Mouse (Mus musculus): ENCODE results near the gene Akap7. TPM values are rescaled to one million over a fixed set of nuclear protein-coding genes. Genes with fewer than 3 reads are reported as not detected.

Akap7 gene
- polyA plus RNA-seq, 1 experiment: 10.6 TPM

- 81% methylated on average over 6 of the region's 6 CpGs for WGBS
- TF ChIP-seq CTCF (IDR thresholded peaks at IDR 0.05; ENCODE audit: extremely low read depth, insufficient read length, insufficient replicate concordance, low read depth, low read length) (no peak), POLR2A (IDR thresholded peaks at IDR 0.05; ENCODE audit: low read depth, low read length) (no peak)
- no peaks in the 10 kb centered on the region for H3K27me3 ChIP-seq (ENCODE audit: control insufficient read depth, insufficient read depth, low read length)
- no peak overlapping the region for H3K4me3 ChIP-seq (ENCODE audit: low read depth, low read length)
- no peaks in the 10 kb centered on the region for H3K36me3 ChIP-seq (ENCODE audit: control insufficient read depth, insufficient read depth, low read length)
- no peaks in the 10 kb centered on the region for H3K4me1 ChIP-seq (ENCODE audit: control insufficient read depth, insufficient read depth, insufficient read length, low read length)
- no peak overlapping the region for H3K27ac ChIP-seq (ENCODE audit: insufficient read depth, low read depth, low read length)
Observed at GRCm38 (mm10) chr10:25258171-25258570, 49.5 kb downstream of the Akap7 start.

GRCm38 (mm10) chr10:25257466-25257865 lies 50.2 kb downstream of the Akap7 start:
- Histone ChIP-seq H3K27me3 (ENCODE audit: control insufficient read depth, insufficient read depth, low read length) (no peaks in the 10 kb centered on the region), H3K4me1 (ENCODE audit: control insufficient read depth, insufficient read depth, insufficient read length, low read length) (no peaks in the 10 kb centered on the region), H3K4me3 (ENCODE audit: low read depth, low read length) (no peak overlapping the region), H3K36me3 (ENCODE audit: control insufficient read depth, insufficient read depth, low read length) (no peaks in the 10 kb centered on the region), H3K27ac (ENCODE audit: insufficient read depth, low read depth, low read length) (no peak overlapping the region)
- WGBS: 71% methylated on average over 5 of the region's 5 CpGs
- TF ChIP-seq CTCF (IDR thresholded peaks at IDR 0.05; ENCODE audit: extremely low read depth, insufficient read length, insufficient replicate concordance, low read depth, low read length): no peak
- TF ChIP-seq POLR2A (IDR thresholded peaks at IDR 0.05; ENCODE audit: low read depth, low read length): no peak

GRCm38 (mm10) chr10:25253474-25253873 lies 54.2 kb downstream of the Akap7 start:
- H3K4me3 ChIP-seq (ENCODE audit: low read depth, low read length): no peak overlapping the region
- no peaks in the 10 kb centered on the region for H3K4me1 ChIP-seq (ENCODE audit: control insufficient read depth, insufficient read depth, insufficient read length, low read length)
- no peak overlapping the region for H3K27ac ChIP-seq (ENCODE audit: insufficient read depth, low read depth, low read length)
- no peaks in the 10 kb centered on the region for H3K27me3 ChIP-seq (ENCODE audit: control insufficient read depth, insufficient read depth, low read length)
- no peak for TF ChIP-seq CTCF (IDR thresholded peaks at IDR 0.05; ENCODE audit: extremely low read depth, insufficient read length, insufficient replicate concordance, low read depth, low read length)
- TF ChIP-seq POLR2A (IDR thresholded peaks at IDR 0.05; ENCODE audit: low read depth, low read length): no peak
- 71% methylated on average over 2 of the region's 2 CpGs for WGBS
- H3K36me3 ChIP-seq (ENCODE audit: control insufficient read depth, insufficient read depth, low read length): no peaks in the 10 kb centered on the region

GRCm38 (mm10) chr10:25253006-25253405 lies 54.7 kb downstream of the Akap7 start:
- TF ChIP-seq POLR2A (IDR thresholded peaks at IDR 0.05; ENCODE audit: low read depth, low read length) (no peak), CTCF (IDR thresholded peaks at IDR 0.05; ENCODE audit: extremely low read depth, insufficient read length, insufficient replicate concordance, low read depth, low read length) (no peak)
- no peaks in the 10 kb centered on the region for H3K27me3 ChIP-seq (ENCODE audit: control insufficient read depth, insufficient read depth, low read length)
- WGBS: 86% methylated on average over 4 of the region's 4 CpGs
- H3K27ac ChIP-seq (ENCODE audit: insufficient read depth, low read depth, low read length): no peak overlapping the region
- no peaks in the 10 kb centered on the region for H3K36me3 ChIP-seq (ENCODE audit: control insufficient read depth, insufficient read depth, low read length)
- H3K4me3 ChIP-seq (ENCODE audit: low read depth, low read length): no peak overlapping the region
- H3K4me1 ChIP-seq (ENCODE audit: control insufficient read depth, insufficient read depth, insufficient read length, low read length): no peaks in the 10 kb centered on the region

- H3K27me3 ChIP-seq (ENCODE audit: control insufficient read depth, insufficient read depth, low read length): no peaks in the 10 kb centered on the region
- H3K27ac ChIP-seq (ENCODE audit: insufficient read depth, low read depth, low read length): no peak overlapping the region
- TF ChIP-seq CTCF (IDR thresholded peaks at IDR 0.05; ENCODE audit: extremely low read depth, insufficient read length, insufficient replicate concordance, low read depth, low read length) (peak; percentile 87; the same call in 1 of the 2 replicates), POLR2A (IDR thresholded peaks at IDR 0.05; ENCODE audit: low read depth, low read length) (no peak)
- H3K36me3 ChIP-seq (ENCODE audit: control insufficient read depth, insufficient read depth, low read length): no peaks in the 10 kb centered on the region
- 52% methylated on average over 12 of the region's 12 CpGs for WGBS
- no peaks in the 10 kb centered on the region for H3K4me1 ChIP-seq (ENCODE audit: control insufficient read depth, insufficient read depth, insufficient read length, low read length)
- H3K4me3 ChIP-seq (ENCODE audit: low read depth, low read length): no peak overlapping the region
Observed at GRCm38 (mm10) chr10:25250108-25250507, 57.6 kb downstream of the Akap7 start.

GRCm38 (mm10) chr10:25246173-25246572 lies 61.5 kb downstream of the Akap7 start:
- H3K27me3 ChIP-seq (ENCODE audit: control insufficient read depth, insufficient read depth, low read length): no peaks in the 10 kb centered on the region
- 71% methylated on average over 4 of the region's 4 CpGs for WGBS

GRCm38 (mm10) chr10:25239156-25239555 lies 68.5 kb downstream of the Akap7 start:
- Histone ChIP-seq H3K4me1 (ENCODE audit: control insufficient read depth, insufficient read depth, insufficient read length, low read length) (no peaks in the 10 kb centered on the region), H3K27me3 (ENCODE audit: control insufficient read depth, insufficient read depth, low read length) (no peaks in the 10 kb centered on the region), H3K36me3 (ENCODE audit: control insufficient read depth, insufficient read depth, low read length) (no peaks in the 10 kb centered on the region), H3K27ac (ENCODE audit: insufficient read depth, low read depth, low read length) (no peak overlapping the region), H3K4me3 (ENCODE audit: low read depth, low read length) (no peak overlapping the region)
- TF ChIP-seq POLR2A (IDR thresholded peaks at IDR 0.05; ENCODE audit: low read depth, low read length) (no peak), CTCF (IDR thresholded peaks at IDR 0.05; ENCODE audit: extremely low read depth, insufficient read length, insufficient replicate concordance, low read depth, low read length) (peak; percentile 68; the same call in 1 of the 2 replicates)
- WGBS: 44% methylated on average over 9 of the region's 9 CpGs

More at GRCm38 (mm10) chr10:25246173-25246572, 61.5 kb downstream of the Akap7 start:
- TF ChIP-seq CTCF (IDR thresholded peaks at IDR 0.05; ENCODE audit: extremely low read depth, insufficient read length, insufficient replicate concordance, low read depth, low read length): peak; percentile 52; the same call in 1 of the 2 replicates
- TF ChIP-seq POLR2A (IDR thresholded peaks at IDR 0.05; ENCODE audit: low read depth, low read length): no peak
- Histone ChIP-seq H3K36me3 (ENCODE audit: control insufficient read depth, insufficient read depth, low read length) (no peaks in the 10 kb centered on the region), H3K4me1 (ENCODE audit: control insufficient read depth, insufficient read depth, insufficient read length, low read length) (no peaks in the 10 kb centered on the region), H3K27ac (ENCODE audit: insufficient read depth, low read depth, low read length) (no peak overlapping the region), H3K4me3 (ENCODE audit: low read depth, low read length) (no peak overlapping the region)
